ENCODE assay signal across 20 mouse cellular contexts in the genomic region with DNA sequence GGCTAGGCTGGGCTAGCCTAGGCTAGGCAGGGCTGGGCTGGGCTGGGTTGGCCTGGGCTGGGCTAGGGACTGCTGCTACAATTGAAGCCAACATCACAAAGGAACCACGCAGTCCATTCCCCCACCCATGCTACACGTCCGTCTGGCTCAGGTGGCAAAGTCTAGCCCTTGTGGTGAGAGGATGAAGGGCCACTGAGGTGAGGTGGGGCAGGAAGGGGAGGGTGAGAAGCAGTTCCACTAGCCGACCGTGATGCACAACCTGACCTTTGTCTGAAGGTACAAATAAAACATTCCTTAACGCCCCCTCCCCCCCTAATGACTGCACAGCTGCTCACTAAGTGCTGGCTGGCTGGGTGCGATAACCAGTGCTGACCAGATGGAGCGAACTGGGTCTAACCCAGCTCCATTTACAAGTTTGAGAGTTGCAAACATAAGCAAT. TPM values are rescaled to one million over a fixed set of nuclear protein-coding genes. Genes with fewer than 3 reads are reported as not detected.
A peak's percentile ranks its signal among the peaks of the same experiment; 100 is the strongest.
DNase-seq lines count a peak whose midpoint lies in the region; ATAC-seq and TF ChIP-seq lines count a peak whose summit lies in the region.
"Had no signal": no experiment of that assay in that cellular context is flagged by ENCODE, and none has a peak within 500 bp of the region (broad histone marks: within the 10 kb centered on the region; RNA-seq: fewer than 3 reads in every experiment).

No protein-coding gene starts in this region.

- TF ChIP-seq CTCF in hindbrain, postnatal 0 days (IDR thresholded peaks at IDR 0.05; ENCODE audit: low read depth) = no peak
- no peak for TF ChIP-seq CTCF in stomach, postnatal 0 days (IDR thresholded peaks at IDR 0.05; ENCODE audit: low read depth)
- peak; percentile 26; the same call in 1 of the 2 replicates for TF ChIP-seq CTCF in kidney, postnatal 0 days (IDR thresholded peaks at IDR 0.05; ENCODE audit: low read depth)

- WGBS in hindbrain, postnatal 0 days = 75% methylated on average over 8 of the region's 8 CpGs
- WGBS in hindbrain, embryonic 11.5 days = 68% methylated on average over 8 of the region's 8 CpGs
- 45% methylated on average over 8 of the region's 8 CpGs for WGBS in stomach, embryonic 14.5 days
- 39% methylated on average over 8 of the region's 8 CpGs for WGBS in stomach, postnatal 0 days
- 41% methylated on average over 8 of the region's 8 CpGs for WGBS in kidney, postnatal 0 days

- no peak overlapping the region for H3K4me2 ChIP-seq in hindbrain, postnatal 0 days (ENCODE audit: low read depth, low read length)
- no peak overlapping the region for H3K4me2 ChIP-seq in hindbrain, embryonic 11.5 days (replicated peaks; ENCODE audit: low read depth, low read length)
- no peak overlapping the region for H3K4me2 ChIP-seq in stomach, embryonic 14.5 days (replicated peaks; ENCODE audit: low read depth, low read length)
- no peak overlapping the region for H3K4me2 ChIP-seq in stomach, postnatal 0 days (replicated peaks; ENCODE audit: low read depth)
- H3K4me2 ChIP-seq in kidney, postnatal 0 days (ENCODE audit: low read length) = no peak overlapping the region
- H3K4me2 ChIP-seq: embryonic facial prominence, embryonic 13.5 days; heart, embryonic 11.5 days; lung, embryonic 15.5 days; neural tube, embryonic 15.5 days had no signal

- no peak for DNase-seq in hindbrain, postnatal 0 days (ENCODE audit: low spot score)
- DNase-seq in hindbrain, embryonic 11.5 days (ENCODE audit: low spot score) = no peak
- no peak for DNase-seq in stomach, postnatal 0 days (ENCODE audit: low spot score)
- no peak for DNase-seq in kidney, postnatal 0 days (ENCODE audit: low spot score)
- DNase-seq in urinary bladder, postnatal 10 days (ENCODE audit: low spot score) = no peak
- DNase-seq in thymus, postnatal 0 days (ENCODE audit: low spot score) = no peak
- no peak for DNase-seq in cerebellum, adult 9-10 months
- DNase-seq: B cell, adult 2 months; cerebellum, adult 2 months; right cerebral cortex, postnatal 25 days had no signal

- no peaks in the 10 kb centered on the region for H3K36me3 ChIP-seq in hindbrain, postnatal 0 days (ENCODE audit: insufficient read depth, low read length)
- no peaks in the 10 kb centered on the region for H3K36me3 ChIP-seq in hindbrain, embryonic 11.5 days (ENCODE audit: control insufficient read depth, insufficient read depth, low read length)
- H3K36me3 ChIP-seq in stomach, embryonic 14.5 days (ENCODE audit: control insufficient read depth, insufficient read depth, low read length) = no peaks in the 10 kb centered on the region
- no peaks in the 10 kb centered on the region for H3K36me3 ChIP-seq in stomach, postnatal 0 days (ENCODE audit: control insufficient read depth, insufficient read depth, low read length)
- H3K36me3 ChIP-seq in kidney, postnatal 0 days (ENCODE audit: insufficient read depth, low read length) = no peaks in the 10 kb centered on the region
- H3K36me3 ChIP-seq: embryonic facial prominence, embryonic 13.5 days; hindbrain, embryonic 10.5 days; lung, embryonic 15.5 days; neural tube, embryonic 15.5 days had no signal

- no peak for TF ChIP-seq EP300 in stomach, postnatal 0 days (optimal IDR thresholded peaks at IDR 0.05)

- 0 out of 2 replicates have a peak, but pooled peaks have one; percentile 21 for ATAC-seq in hindbrain, postnatal 0 days
- ATAC-seq in hindbrain, embryonic 11.5 days (ENCODE audit: low FRiP score) = no peak
- ATAC-seq in stomach, embryonic 14.5 days (ENCODE audit: insufficient number of reproducible peaks, insufficient read depth, low FRiP score, low read depth) = 0 out of 2 replicates have a peak, but pooled peaks have one; percentile 23
- no peak for ATAC-seq in stomach, postnatal 0 days (ENCODE audit: low FRiP score, low TSS enrichment)
- ATAC-seq in kidney, postnatal 0 days (replicated peaks; ENCODE audit: low FRiP score, low read depth) = peak; percentile 78
- ATAC-seq: midbrain, embryonic 16.5 days had no signal

- H3K4me1 ChIP-seq in hindbrain, postnatal 0 days (ENCODE audit: insufficient read depth, low read length) = no peaks in the 10 kb centered on the region
- no peaks in the 10 kb centered on the region for H3K4me1 ChIP-seq in hindbrain, embryonic 11.5 days (replicated peaks; ENCODE audit: control insufficient read depth, insufficient read depth, low read length)
- H3K4me1 ChIP-seq in stomach, embryonic 14.5 days (ENCODE audit: control insufficient read depth, insufficient read depth, low read length) = no peaks in the 10 kb centered on the region
- H3K4me1 ChIP-seq in stomach, postnatal 0 days (replicated peaks; ENCODE audit: control insufficient read depth, insufficient read depth) = no peaks in the 10 kb centered on the region
- H3K4me1 ChIP-seq in kidney, postnatal 0 days (replicated peaks; ENCODE audit: insufficient read depth, low read length) = 0 out of 2 replicates have a peak, but pooled peaks cover 3% of the 10 kb centered on the region

- no peak overlapping the region for H3K4me3 ChIP-seq in hindbrain, postnatal 0 days (ENCODE audit: low read length)
- no peak overlapping the region for H3K4me3 ChIP-seq in hindbrain, embryonic 11.5 days (ENCODE audit: low read depth, low read length)
- H3K4me3 ChIP-seq in stomach, embryonic 14.5 days (ENCODE audit: low read depth, low read length) = no peak overlapping the region
- no peak overlapping the region for H3K4me3 ChIP-seq in stomach, postnatal 0 days (ENCODE audit: low read depth, low read length)
- no peak overlapping the region for H3K4me3 ChIP-seq in kidney, postnatal 0 days (replicated peaks; ENCODE audit: low read depth, low read length)
- H3K4me3 ChIP-seq: embryonic facial prominence, embryonic 13.5 days; hindbrain, embryonic 10.5 days; left cerebral cortex, adult 2 months; lung, embryonic 15.5 days; neural tube, embryonic 15.5 days had no signal

- H3K9ac ChIP-seq in hindbrain, postnatal 0 days (replicated peaks; ENCODE audit: low read length) = no peak overlapping the region
- H3K9ac ChIP-seq in hindbrain, embryonic 11.5 days (ENCODE audit: low read depth, low read length) = no peak overlapping the region
- no peak overlapping the region for H3K9ac ChIP-seq in stomach, embryonic 14.5 days (replicated peaks; ENCODE audit: low read depth, low read length)
- no peak overlapping the region for H3K9ac ChIP-seq in stomach, postnatal 0 days (ENCODE audit: low read length)
- H3K9ac ChIP-seq in kidney, postnatal 0 days (ENCODE audit: low read depth, low read length) = no peak overlapping the region
- H3K9ac ChIP-seq: embryonic facial prominence, embryonic 13.5 days; lung, embryonic 15.5 days; neural tube, embryonic 15.5 days had no signal

- H3K27ac ChIP-seq in hindbrain, postnatal 0 days = no peak overlapping the region
- H3K27ac ChIP-seq in hindbrain, embryonic 11.5 days (ENCODE audit: low read depth, low read length) = no peak overlapping the region
- H3K27ac ChIP-seq in stomach, embryonic 14.5 days (ENCODE audit: low read length) = no peak overlapping the region
- no peak overlapping the region for H3K27ac ChIP-seq in stomach, postnatal 0 days (replicated peaks)
- H3K27ac ChIP-seq in kidney, postnatal 0 days = no peak overlapping the region
- H3K27ac ChIP-seq: embryonic facial prominence, embryonic 13.5 days; hindbrain, embryonic 10.5 days; left cerebral cortex, adult 2 months; lung, embryonic 15.5 days; neural tube, embryonic 15.5 days had no signal

- H3K9me3 ChIP-seq in hindbrain, postnatal 0 days (ENCODE audit: low read length) = no peaks in the 10 kb centered on the region
- H3K9me3 ChIP-seq in hindbrain, embryonic 11.5 days (ENCODE audit: control insufficient read depth, low read length) = no peaks in the 10 kb centered on the region
- no peaks in the 10 kb centered on the region for H3K9me3 ChIP-seq in stomach, embryonic 14.5 days (ENCODE audit: control insufficient read depth, low read depth, low read length)
- H3K9me3 ChIP-seq in stomach, postnatal 0 days (ENCODE audit: control insufficient read depth, low read length) = no peaks in the 10 kb centered on the region
- H3K9me3 ChIP-seq in kidney, postnatal 0 days (replicated peaks; ENCODE audit: low read length) = no peaks in the 10 kb centered on the region
- H3K9me3 ChIP-seq: embryonic facial prominence, embryonic 13.5 days; hindbrain, embryonic 10.5 days; lung, embryonic 15.5 days; neural tube, embryonic 15.5 days had no signal

- H3K27me3 ChIP-seq in hindbrain, postnatal 0 days (ENCODE audit: insufficient read depth, low read length) = no peaks in the 10 kb centered on the region
- no peaks in the 10 kb centered on the region; the same call in 1 of the 2 replicates for H3K27me3 ChIP-seq in hindbrain, embryonic 11.5 days (ENCODE audit: control insufficient read depth, insufficient read depth, low read length)
- H3K27me3 ChIP-seq in stomach, embryonic 14.5 days (ENCODE audit: control insufficient read depth, insufficient read depth, low read length) = no peaks in the 10 kb centered on the region
- no peaks in the 10 kb centered on the region for H3K27me3 ChIP-seq in stomach, postnatal 0 days (ENCODE audit: control insufficient read depth, insufficient read depth, low read length)
- no peaks in the 10 kb centered on the region for H3K27me3 ChIP-seq in kidney, postnatal 0 days (ENCODE audit: insufficient read depth, low read length)
- H3K27me3 ChIP-seq: embryonic facial prominence, embryonic 13.5 days; lung, embryonic 15.5 days; neural tube, embryonic 15.5 days had no signal

RNA-seq across cellular contexts. Expression of a gene that starts 22.1 kb away (rescaled TPM):
- not detected in 2 replicates for total RNA-seq in hindbrain, postnatal 0 days (2014; rRNA removed)
- not detected in 2 replicates for polyA plus RNA-seq in hindbrain, postnatal 0 days (2015; fragmentation: Nextera tagmentation; extraction: Ambion mirVana)
- not detected in 2 replicates for polyA plus RNA-seq in hindbrain, embryonic 11.5 days (2014; fragmentation: Nextera tagmentation; extraction: Ambion mirVana)
- polyA plus RNA-seq in stomach, embryonic 14.5 days (2014; fragmentation: Nextera tagmentation; extraction: Ambion mirVana) = not detected in 2 replicates
- not detected in 2 replicates for polyA plus RNA-seq in stomach, postnatal 0 days (2015; fragmentation: Nextera tagmentation; extraction: Ambion mirVana)
- polyA plus RNA-seq in kidney, postnatal 0 days (2015; fragmentation: Nextera tagmentation; extraction: Ambion mirVana) = not detected in 2 replicates
- not detected in 2 replicates for polyA plus RNA-seq in thymus, postnatal 0 days (2015; fragmentation: Nextera tagmentation; extraction: Ambion mirVana)
- total RNA-seq: adrenal gland, postnatal 4 days; left cerebral cortex, adult 2 months had no signal
- polyA plus RNA-seq: cerebellum, adult 2 months; embryonic facial prominence, embryonic 13.5 days; heart, embryonic 11.5 days; hindbrain, embryonic 10.5 days; lung, embryonic 15.5 days; midbrain, embryonic 16.5 days; neural tube, embryonic 15.5 days; testis, adult 2 months had no signal

RNA-seq across cellular contexts. Expression of a gene that starts 28.4 kb away (rescaled TPM):
- 5.6 and 5.9 TPM in 2 replicates for total RNA-seq in hindbrain, postnatal 0 days (2014; rRNA removed)
- polyA plus RNA-seq in hindbrain, postnatal 0 days (2015; fragmentation: Nextera tagmentation; extraction: Ambion mirVana) = 0.67 and 0.69 TPM in 2 replicates
- 1.4 and 1.7 TPM in 2 replicates for polyA plus RNA-seq in hindbrain, embryonic 11.5 days (2014; fragmentation: Nextera tagmentation; extraction: Ambion mirVana)
- 4.1 and 4.4 TPM in 2 replicates for polyA plus RNA-seq in stomach, embryonic 14.5 days (2014; fragmentation: Nextera tagmentation; extraction: Ambion mirVana)
- polyA plus RNA-seq in stomach, postnatal 0 days (2015; fragmentation: Nextera tagmentation; extraction: Ambion mirVana) = 0.41 and 0.46 TPM in 2 replicates
- polyA plus RNA-seq in kidney, postnatal 0 days (2015; fragmentation: Nextera tagmentation; extraction: Ambion mirVana) = 2.3 and 2.7 TPM in 2 replicates
- 0.10 and 0.17 TPM in 2 replicates for polyA plus RNA-seq in thymus, postnatal 0 days (2015; fragmentation: Nextera tagmentation; extraction: Ambion mirVana)

Comparison
In these comparisons a context has a peak if more than half of its experiments do, and no peak if none do; other contexts are left out.
1. ATAC-seq: peak in hindbrain, postnatal 0 days (single experiment), stomach, embryonic 14.5 days (single experiment) and kidney, postnatal 0 days (single experiment); none in hindbrain, embryonic 11.5 days (single experiment) and stomach, postnatal 0 days (single experiment).